Mouse (Mus musculus): ENCODE measurements at regions not wholly inside any gene's neighbourhood (a gene's known extent, or its start where the extent isn't known, plus 50 kb on each side); places are given as distances from the start of the nearest gene placed in this dataset.

DNA sequence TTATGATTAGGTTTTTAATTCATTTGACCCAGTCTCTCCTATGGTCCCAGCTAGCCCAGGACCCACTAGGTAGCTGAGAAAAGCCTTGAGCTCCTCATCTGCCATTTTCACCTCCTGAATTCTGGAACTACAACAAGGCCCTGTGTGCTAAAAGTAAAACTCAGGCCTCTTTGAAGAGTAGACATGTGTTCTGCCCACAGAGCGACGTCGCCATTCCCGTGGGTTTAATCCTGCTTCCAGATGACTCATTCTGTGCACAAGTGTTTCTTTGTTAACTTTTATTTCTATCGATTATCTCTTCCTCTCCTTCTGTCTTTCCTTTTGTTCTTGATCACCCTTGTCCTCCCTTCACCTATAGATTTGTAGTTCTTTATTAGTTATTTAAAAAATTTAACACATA lies 1046.7 kb upstream of the Apob start:
- DNase-seq = no peak
- intact Hi-C loops (cut with DNase I) = no loop called here

GRCm38 (mm10) chr12:6956638-6957037 lies 1020.8 kb upstream of the Apob start:
- DNase-seq = no peak
- intact Hi-C loops (cut with DNase I) = no loop called here

DNA sequence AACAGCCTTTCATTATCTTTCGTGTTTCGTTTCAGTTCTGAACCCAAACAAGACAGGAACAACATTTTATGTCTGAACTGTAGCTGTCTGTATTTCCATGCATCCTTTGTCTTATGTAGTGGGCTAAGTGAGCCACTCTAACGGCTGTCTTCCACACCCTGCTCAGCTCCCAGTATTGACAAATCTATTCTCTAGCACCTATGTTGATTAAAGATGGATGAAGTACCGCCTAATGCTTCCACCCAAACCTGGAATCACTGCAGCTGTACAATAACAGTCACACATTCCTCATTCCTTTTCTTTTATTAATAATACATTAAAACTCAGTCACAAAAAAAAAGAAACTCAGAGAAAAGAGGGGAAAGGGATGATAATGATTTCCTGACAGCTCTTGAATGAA lies 992.8 kb upstream of the Apob start:
- no peak for DNase-seq
- intact Hi-C loops (cut with DNase I) = no loop called here

- intact Hi-C loops (cut with DNase I) = no loop called here
Observed at GRCm38 (mm10) chr12:7028447-7028846, 949.0 kb upstream of the Apob start.

GRCm38 (mm10) chr12:7029396-7030065 lies 947.9 kb upstream of the Apob start:
- intact Hi-C loops (cut with DNase I) = no loop called here
- DNase-seq = no peak

More at GRCm38 (mm10) chr12:7028447-7028846, 949.0 kb upstream of the Apob start:
- no peak for DNase-seq

DNA sequence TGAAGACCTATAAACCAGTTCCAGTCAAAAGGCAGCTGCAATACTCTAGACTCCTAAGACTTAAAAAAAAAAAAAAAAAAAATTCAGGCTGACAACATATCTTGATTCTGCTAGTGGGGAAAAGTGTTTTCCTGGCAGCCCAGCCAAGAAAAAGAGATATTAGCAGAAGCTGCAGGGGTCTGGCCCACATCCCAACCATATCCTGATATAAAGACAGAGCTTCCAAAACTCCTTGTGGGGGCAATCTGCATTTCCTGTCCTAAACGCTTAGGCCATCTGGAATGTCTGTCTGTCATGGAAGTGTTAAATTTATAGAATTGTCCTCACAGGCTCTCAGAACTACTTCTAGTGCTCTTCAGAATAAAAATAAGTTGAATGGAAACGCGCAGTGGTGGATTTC lies 926.7 kb upstream of the Apob start:
- peak; percentile 0 to 1 for DNase-seq
- intact Hi-C loops (cut with DNase I) = no loop called here

GRCm38 (mm10) chr12:7054575-7054974 lies 922.9 kb upstream of the Apob start:
- no peak for DNase-seq
- intact Hi-C loops (cut with DNase I) = no loop called here

DNA sequence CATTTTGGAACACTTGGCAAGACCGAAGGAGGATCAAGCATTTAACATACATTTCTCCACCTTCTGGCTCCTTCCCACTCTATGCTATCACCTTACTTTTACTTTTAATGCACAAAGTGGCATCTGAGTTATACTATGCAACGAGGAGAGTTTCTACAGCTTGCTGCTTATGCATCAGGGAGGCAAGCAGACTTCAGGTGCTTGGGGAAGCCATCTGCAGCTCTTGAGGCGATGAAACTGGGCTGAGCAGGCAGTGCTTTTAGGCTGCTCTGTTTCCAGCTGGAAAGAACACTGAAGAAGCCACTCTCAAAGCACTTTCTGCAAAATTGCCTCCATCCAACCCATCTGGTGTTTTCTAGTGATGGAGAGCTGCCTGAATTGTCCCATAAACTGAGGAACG lies 882.9 kb upstream of the Apob start:
- no peak for DNase-seq
- intact Hi-C loops (cut with DNase I) = no loop called here

- intact Hi-C loops (cut with DNase I) = no loop called here
- no peak for DNase-seq
Observed at GRCm38 (mm10) chr12:7095440-7095839, 882.0 kb upstream of the Apob start.

DNA sequence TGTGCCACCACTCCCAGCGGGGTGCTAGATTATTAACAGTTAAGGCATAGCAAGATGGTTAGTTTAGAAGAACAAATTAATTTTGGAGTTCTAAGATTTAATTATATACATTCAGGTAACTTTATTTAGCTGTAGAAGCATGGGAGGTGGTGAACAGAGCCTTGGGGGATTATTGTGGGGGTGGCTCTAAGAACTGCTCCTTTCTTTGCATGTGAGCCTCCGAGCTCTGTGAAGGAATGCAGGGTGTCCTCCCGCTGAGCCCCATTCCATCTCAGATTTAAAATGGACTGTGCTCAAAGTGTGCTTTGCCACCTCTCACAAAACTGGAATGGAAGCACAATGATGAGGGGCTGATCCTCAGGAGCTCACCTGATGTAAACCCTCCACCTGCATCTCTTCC lies 881.2 kb upstream of the Apob start:
- intact Hi-C loops (cut with DNase I) = no loop called here
- DNase-seq = no peak

- intact Hi-C loops (cut with DNase I) = no loop called here
- no peak for DNase-seq
Observed at GRCm38 (mm10) chr12:7139044-7139443, 838.4 kb upstream of the Apob start.
